Mouse (Mus musculus): ENCODE data around the gene Swap70.

DNA sequence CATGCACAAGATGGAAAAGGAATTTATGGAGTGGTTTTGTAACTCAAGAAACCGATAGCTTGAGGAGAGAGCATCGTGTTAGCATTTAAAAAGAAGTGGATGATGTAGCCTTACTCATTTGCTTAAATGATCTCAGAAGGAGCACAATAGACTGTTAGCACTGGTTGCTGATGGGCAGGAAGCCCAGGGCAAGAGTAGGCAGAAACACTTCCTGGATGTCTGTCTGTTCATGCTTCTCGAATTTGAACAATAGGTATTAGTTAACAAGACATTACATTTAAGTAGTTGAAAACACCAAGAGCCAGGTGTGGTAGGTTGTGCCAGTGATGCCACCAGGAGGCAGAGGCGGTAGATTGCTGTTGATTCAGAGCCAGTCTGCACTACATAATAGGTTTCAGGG lies 47.0 kb downstream of the Swap70 start:
- TF ChIP-seq CTCF (IDR thresholded peaks at IDR 0.05; ENCODE audit: low read depth) (no peak), EP300 (optimal IDR thresholded peaks at IDR 0.05) (no peak)

Data from stomach, postnatal 0 days (tissue).